Mouse (Mus musculus) small intestine, adult 2 months (tissue): ENCODE data around the gene D630039A03Rik. TPM values are rescaled to one million over a fixed set of nuclear protein-coding genes. Genes with fewer than 3 reads are reported as not detected.
A peak's percentile ranks its signal among the peaks of the same experiment; 100 is the strongest.

Experiments used
- H3K27ac ChIP-seq: fragments of 200-500 bp; 2 replicates; pipeline ENCODE4 v1.5.1; 2012; ENCODE audit warnings: low read depth, low read length, control low read depth, inconsistent platforms; ENCODE audit not compliant: insufficient read depth
- H3K27me3 ChIP-seq: fragments of 200-500 bp; 2 replicates; pipeline ENCODE4 v1.6.1; 2012; ENCODE audit warnings: mild to moderate bottlenecking, moderate library complexity, low read length, inconsistent platforms; ENCODE audit not compliant: control insufficient read depth, insufficient read depth
- H3K36me3 ChIP-seq: fragments of 200-500 bp; 2 replicates; pipeline ENCODE4 v1.6.1; 2012; ENCODE audit warnings: mild to moderate bottlenecking, low read length, control low read depth, inconsistent platforms; ENCODE audit not compliant: control insufficient read depth, insufficient read depth
- H3K4me1 ChIP-seq: fragments of 200-500 bp; 2 replicates; pipeline ENCODE4 v1.6.1; 2012; ENCODE audit warnings: low read length, inconsistent platforms, mixed read lengths; ENCODE audit not compliant: control insufficient read depth, insufficient read depth, insufficient read length
- H3K4me3 ChIP-seq: fragments of 200-500 bp; 2 replicates; pipeline ENCODE4 v1.5.1; 2012; ENCODE audit warnings: low read depth, mild to moderate bottlenecking, control low read depth, inconsistent platforms, low read length, moderate library complexity
- CTCF ChIP-seq: fragments of 200-500 bp; IDR thresholded peaks from 2 replicates; pipeline ENCODE4 v1.5.1; 2012; ENCODE audit warnings: low read depth, mild to moderate bottlenecking, control low read depth, inconsistent platforms, low read length, moderate library complexity, mixed read lengths; ENCODE audit not compliant: insufficient replicate concordance, insufficient read length; ENCODE audit errors: extremely low read depth
- POLR2A ChIP-seq: fragments of 200-500 bp; IDR thresholded peaks from 2 replicates; pipeline ENCODE4 v1.6.1; 2012; ENCODE audit warnings: low read depth, mild to moderate bottlenecking, control low read depth, inconsistent platforms, low read length, moderate library complexity
- WGBS: fragments of 180-500 bp; shearing (Covaris S2); methylation state at CpG from one replicate; pipeline ENCODE4 v1.1.7; 2018; 5-methylcytosine and 5-hydroxymethylcytosine counted together
- polyA plus RNA-seq: library from polyadenylated mRNA; depleted of rRNA; stranded (reverse); fragments of >200 nt; gene quantifications from 2 replicates; pipeline ENCODE4 v1.2.3, GENCODE M21; 2012

The D630039A03Rik gene
- polyA plus RNA-seq, 1 experiment, result 13.4 TPM

- no peaks in the 10 kb centered on the region for H3K27me3 ChIP-seq
- H3K36me3 ChIP-seq, result no peaks in the 10 kb centered on the region
- WGBS, result 15% methylated on average over 3 of the region's 3 CpGs
- H3K4me3 ChIP-seq, result no peak overlapping the region
- no peaks in the 10 kb centered on the region for H3K4me1 ChIP-seq
- TF ChIP-seq CTCF, result peak; percentile 25; the same call in 1 of the 2 replicates
- no peak for TF ChIP-seq POLR2A
- no peak overlapping the region for H3K27ac ChIP-seq
Measured at GRCm38 (mm10) chr4:57927464-57928205, 11.5 kb upstream of the D630039A03Rik start.

GRCm38 (mm10) chr4:57924556-57925071 lies 8.5 kb upstream of the D630039A03Rik start:
- Histone ChIP-seq H3K4me1 (no peaks in the 10 kb centered on the region), H3K36me3 (no peaks in the 10 kb centered on the region), H3K27ac (no peak overlapping the region), H3K4me3 (no peak overlapping the region), H3K27me3 (no peaks in the 10 kb centered on the region)
- TF ChIP-seq POLR2A (no peak), CTCF (no peak)
- 81% methylated on average over 6 of the region's 6 CpGs for WGBS

GRCm38 (mm10) chr4:57922171-57922570 lies 6.1 kb upstream of the D630039A03Rik start:
- H3K27me3 ChIP-seq, result no peaks in the 10 kb centered on the region
- TF ChIP-seq CTCF, result no peak
- TF ChIP-seq POLR2A, result no peak
- WGBS, result 72% methylated on average over 5 of the region's 5 CpGs
- no peaks in the 10 kb centered on the region for H3K36me3 ChIP-seq
- H3K4me3 ChIP-seq, result no peak overlapping the region
- H3K27ac ChIP-seq, result no peak overlapping the region
- peaks cover 6% of the 10 kb centered on the region; the same call in 1 of the 2 replicates for H3K4me1 ChIP-seq

- TF ChIP-seq POLR2A, result no peak
- TF ChIP-seq CTCF, result no peak
- WGBS, result 90% methylated on average over 1 of the region's 1 CpGs
- no peak overlapping the region for H3K4me3 ChIP-seq
- H3K4me1 ChIP-seq, result peaks cover 10% of the 10 kb centered on the region; the same call in 1 of the 2 replicates
- no peak overlapping the region for H3K27ac ChIP-seq
- no peaks in the 10 kb centered on the region for H3K27me3 ChIP-seq
- H3K36me3 ChIP-seq, result no peaks in the 10 kb centered on the region
Measured at GRCm38 (mm10) chr4:57920522-57920921, 4.4 kb upstream of the D630039A03Rik start.

GRCm38 (mm10) chr4:57919494-57920423 lies 3.7 kb upstream of the D630039A03Rik start:
- Histone ChIP-seq H3K36me3 (no peaks in the 10 kb centered on the region), H3K4me3 (no peak overlapping the region), H3K27me3 (no peaks in the 10 kb centered on the region), H3K4me1 (peaks cover 10% of the 10 kb centered on the region; the same call in 1 of the 2 replicates), H3K27ac (no peak overlapping the region)
- TF ChIP-seq POLR2A, result no peak
- TF ChIP-seq CTCF, result no peak
- 24% methylated on average over 8 of the region's 8 CpGs for WGBS

- 28% methylated on average over 4 of the region's 4 CpGs for WGBS
- Histone ChIP-seq H3K27me3 (no peaks in the 10 kb centered on the region), H3K4me3 (peak overlapping the region; percentile 70; the same call in 1 of the 2 replicates), H3K4me1 (peaks cover 10% of the 10 kb centered on the region; the same call in 1 of the 2 replicates), H3K27ac (peak overlapping the region; percentile 97), H3K36me3 (no peaks in the 10 kb centered on the region)
- TF ChIP-seq CTCF, result no peak
- TF ChIP-seq POLR2A, result no peak
Measured at GRCm38 (mm10) chr4:57916711-57917110, 614 bp upstream of the D630039A03Rik start.
